Mouse (Mus musculus) lung, postnatal 10 days (tissue): ENCODE results near the gene Maml3.

Source experiments
- DNase-seq: peaks from one replicate; pipeline ENCODE4 v3.0.0; 2021

Maml3 gene

GRCm38 (mm10) chr3:51904357-51904855, 200.5 kb downstream of the Maml3 start:
- no peak for DNase-seq

GRCm38 (mm10) chr3:51901151-51901550, 203.7 kb downstream of the Maml3 start:
- DNase-seq = no peak

- peak; percentile 50 for DNase-seq
Observed at GRCm38 (mm10) chr3:51894514-51894913, 210.4 kb downstream of the Maml3 start.

GRCm38 (mm10) chr3:51891562-51892119, 213.2 kb downstream of the Maml3 start:
- DNase-seq = no peak

GRCm38 (mm10) chr3:51890181-51890580, 214.7 kb downstream of the Maml3 start:
- no peak for DNase-seq

- DNase-seq = peak; percentile 69
Observed at GRCm38 (mm10) chr3:51889776-51890175, 215.1 kb downstream of the Maml3 start.

GRCm38 (mm10) chr3:51888662-51889433, 216.0 kb downstream of the Maml3 start:
- no peak for DNase-seq

GRCm38 (mm10) chr3:51888295-51888661, 216.6 kb downstream of the Maml3 start:
- peak; percentile 40 for DNase-seq

- no peak for DNase-seq
Observed at GRCm38 (mm10) chr3:51885920-51886319, 219.0 kb downstream of the Maml3 start.

GRCm38 (mm10) chr3:51885487-51885886, 219.4 kb downstream of the Maml3 start:
- DNase-seq = no peak

- peak; percentile 34 for DNase-seq
Observed at GRCm38 (mm10) chr3:51881981-51882380, 222.9 kb downstream of the Maml3 start.

- DNase-seq = no peak
Observed at GRCm38 (mm10) chr3:51881393-51881792, 223.5 kb downstream of the Maml3 start.

- peak; percentile 27 for DNase-seq
Observed at GRCm38 (mm10) chr3:51880506-51881036, 224.3 kb downstream of the Maml3 start.

GRCm38 (mm10) chr3:51879211-51879610, 225.7 kb downstream of the Maml3 start:
- DNase-seq = no peak

- no peak for DNase-seq
Observed at GRCm38 (mm10) chr3:51878577-51878976, 226.3 kb downstream of the Maml3 start.

GRCm38 (mm10) chr3:51876729-51877128, 228.1 kb downstream of the Maml3 start:
- DNase-seq = no peak

GRCm38 (mm10) chr3:51875629-51876028, 229.2 kb downstream of the Maml3 start:
- DNase-seq = no peak

GRCm38 (mm10) chr3:51874252-51874651, 230.6 kb downstream of the Maml3 start:
- no peak for DNase-seq

- DNase-seq = no peak
Observed at GRCm38 (mm10) chr3:51872771-51873170, 232.1 kb downstream of the Maml3 start.

GRCm38 (mm10) chr3:51871346-51871745, 233.5 kb downstream of the Maml3 start:
- DNase-seq = no peak

GRCm38 (mm10) chr3:51869980-51870379, 234.9 kb downstream of the Maml3 start:
- DNase-seq = no peak

GRCm38 (mm10) chr3:51868857-51869256, 236.0 kb downstream of the Maml3 start:
- DNase-seq = peak; percentile 38

GRCm38 (mm10) chr3:51866446-51866845, 238.4 kb downstream of the Maml3 start:
- DNase-seq = no peak

GRCm38 (mm10) chr3:51861631-51862030, 243.2 kb downstream of the Maml3 start:
- DNase-seq = no peak
